Mouse (Mus musculus): Measurements from ENCODE around the gene Olfr390.

Olfr390 gene

DNA sequence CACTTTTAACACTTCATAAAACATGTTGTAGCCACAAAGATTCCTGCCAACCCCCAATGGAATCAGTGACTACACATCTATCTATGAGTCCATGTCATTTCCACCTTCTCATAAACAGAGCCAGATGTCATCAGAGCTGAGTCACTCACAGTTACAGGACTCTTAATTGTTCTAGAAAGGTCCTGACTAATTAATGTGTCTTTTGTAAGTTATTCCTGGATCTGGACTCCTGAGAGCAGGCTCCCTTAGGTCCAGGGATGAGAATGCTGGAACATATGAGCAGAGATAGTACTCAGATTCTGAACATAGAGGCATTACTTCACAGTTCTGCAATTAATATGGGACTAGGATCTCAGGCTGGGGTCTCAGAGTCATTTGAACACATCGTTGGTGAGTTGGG is at the start of gene Olfr390:
Gene Olfr390 (plus strand): TSS at position 301 of the 400 bp plus-strand sequence.
- no peak for DNase-seq (ENCODE audit: low read depth in 1 of 2, low spot score in 2 of 2)

DNA sequence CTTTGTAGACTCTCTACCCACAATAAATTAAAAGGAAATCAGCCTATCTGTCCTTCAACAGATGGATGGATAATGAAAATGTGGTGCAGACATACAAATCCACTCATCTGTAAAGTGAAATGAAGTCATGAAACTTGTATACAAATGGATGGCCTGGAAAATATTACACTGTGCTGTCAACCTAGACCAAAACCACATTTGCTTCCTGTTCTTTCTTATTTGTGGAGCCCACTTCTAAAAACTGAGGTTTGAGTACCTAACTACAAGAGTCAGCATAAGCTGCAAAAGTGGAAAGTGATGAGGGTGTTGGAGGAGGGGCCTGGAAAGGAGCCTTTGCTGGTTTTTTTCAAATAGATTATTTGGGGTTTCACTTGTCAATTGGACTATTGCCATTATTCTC is 23.6 kb upstream of the Olfr390 start:
- no peak for DNase-seq (ENCODE audit: low read depth in 1 of 2, low spot score in 2 of 2)

DNA sequence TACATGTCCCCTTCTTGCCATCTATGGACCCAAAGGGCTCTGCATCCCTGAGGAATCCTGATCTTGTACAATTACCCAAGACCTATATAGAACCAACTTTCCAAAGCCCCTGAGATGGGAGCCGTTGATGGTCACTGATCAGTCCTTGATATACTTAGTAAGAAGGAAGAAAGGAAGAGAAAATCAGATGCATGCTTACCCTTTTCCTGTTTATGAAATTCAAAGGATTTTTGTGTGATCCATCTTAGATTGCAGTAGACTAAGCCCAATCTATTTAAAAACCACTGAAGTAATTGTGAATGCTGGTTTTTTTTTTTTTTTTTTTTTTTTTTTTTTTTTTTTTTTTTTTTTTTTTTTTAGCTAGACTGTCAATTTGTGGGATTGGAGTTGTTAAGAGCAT is 2.2 kb upstream of the Olfr390 start, which contains the start of gene Olfr389:
Gene Olfr389 (minus strand): TSS at position 101 of the 400 bp plus-strand sequence.
- DNase-seq (ENCODE audit: low read depth in 1 of 2, low spot score in 2 of 2): no peak

DNA sequence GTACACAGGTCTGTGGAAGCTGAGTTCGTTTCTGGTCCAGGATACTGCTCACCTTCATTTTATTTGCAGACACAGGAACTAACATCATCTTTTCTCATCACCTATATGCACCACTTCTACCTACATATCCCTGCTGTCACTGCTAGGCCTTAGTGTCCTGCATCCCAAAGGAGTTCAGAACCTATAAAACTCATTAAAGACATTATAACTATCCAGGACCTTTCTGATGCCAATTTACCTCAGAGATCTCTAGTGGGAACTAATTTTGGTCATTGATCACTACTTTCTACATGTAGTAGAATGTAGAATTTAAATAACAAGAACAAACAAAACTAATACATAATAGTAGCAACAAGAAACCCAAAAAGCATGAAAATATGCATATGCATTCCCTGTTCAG is 20.2 kb downstream of the Olfr390 start, which contains the start of gene Olfr391-ps:
Gene Olfr391-ps (minus strand): TSS at position 101 of the 400 bp plus-strand sequence.
- no peak for DNase-seq (ENCODE audit: low read depth in 1 of 2, low spot score in 2 of 2)

DNA sequence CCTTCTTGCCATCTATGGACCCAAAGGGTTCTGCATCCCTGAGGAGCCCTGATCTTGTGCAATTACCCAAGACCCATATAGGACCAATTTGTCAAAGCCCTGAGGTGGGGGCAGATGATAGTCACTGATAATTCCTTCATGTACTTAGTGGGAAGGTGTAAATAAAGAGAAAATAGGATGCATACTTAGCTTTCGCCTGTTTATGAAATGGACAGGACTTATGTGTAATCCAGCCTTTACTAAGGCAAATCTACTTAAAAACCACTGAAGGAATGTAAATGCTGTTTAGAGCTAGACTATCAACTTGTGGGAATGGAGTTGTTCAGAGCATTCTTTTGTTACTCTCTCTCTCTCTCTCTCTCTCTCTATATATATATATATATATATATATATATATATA is 34.2 kb downstream of the Olfr390 start, which contains the start of gene Olfr392:
Gene Olfr392 (minus strand): TSS at position 101 of the 400 bp plus-strand sequence.
- no peak for DNase-seq (ENCODE audit: low read depth in 1 of 2, low spot score in 2 of 2)

Data from monocyte, adult 2 months (primary cell).